Mouse (Mus musculus) G1E (cell line): ENCODE measurements around the gene Slc48a1. TPM values are rescaled to one million over a fixed set of nuclear protein-coding genes. Genes with fewer than 3 reads are reported as not detected.

Source experiments
- ATAC-seq: 2 replicates; pipeline ENCODE4 v1.8.0; 2016; ENCODE audit warnings: mild to moderate bottlenecking; ENCODE audit not compliant: insufficient number of reproducible peaks, poor library complexity, low FRiP score, severe bottlenecking; ENCODE audit errors: extremely low read depth
- DNase-seq: peaks from one replicate; pipeline ENCODE4 v3.0.0; 2012; ENCODE audit warnings: low spot score
- H3K27me3 ChIP-seq: 2 replicates; pipeline ENCODE4 v1.6.1; 2012; ENCODE audit warnings: mild to moderate bottlenecking, low read length, inconsistent platforms; ENCODE audit not compliant: insufficient read depth
- H3K36me3 ChIP-seq: replicated peaks from 2 replicates; pipeline ENCODE3; 2012; ENCODE audit warnings: mild to moderate bottlenecking, inconsistent platforms
- H3K4me1 ChIP-seq: 2 replicates; pipeline ENCODE4 v1.6.1; 2012; ENCODE audit warnings: low read depth, low read length, inconsistent platforms, mixed read lengths; ENCODE audit not compliant: insufficient read depth
- H3K4me3 ChIP-seq: 2 replicates; pipeline ENCODE4 v1.5.1; 2012; ENCODE audit warnings: low read depth, mild to moderate bottlenecking, inconsistent platforms, low read length, moderate library complexity, mixed read lengths
- H3K9me3 ChIP-seq: replicated peaks from 2 replicates; pipeline ENCODE4 v1.6.1; 2012; ENCODE audit warnings: inconsistent platforms
- CTCF ChIP-seq: IDR thresholded peaks from 2 replicates; pipeline ENCODE4 v1.5.1; 2012; ENCODE audit warnings: low read depth, low read length, inconsistent platforms, mixed read lengths
- GATA1 ChIP-seq: IDR thresholded peaks from 2 replicates; pipeline ENCODE4 v1.6.1; 2012; ENCODE audit warnings: borderline replicate concordance, low read length, inconsistent platforms, mixed read lengths
- GATA2 ChIP-seq: IDR thresholded peaks from 2 replicates; pipeline ENCODE4 v1.6.1; 2012; ENCODE audit warnings: low read depth, low read length, inconsistent platforms, borderline replicate concordance
- POLR2AphosphoS5 ChIP-seq: IDR thresholded peaks from 2 replicates; pipeline ENCODE4 v1.6.1; 2012; ENCODE audit warnings: low read depth, low read length, inconsistent platforms; ENCODE audit not compliant: insufficient replicate concordance
- TAL1 ChIP-seq: conservative IDR thresholded peaks from 2 replicates; pipeline ENCODE4 v1.6.1; 2012; ENCODE audit warnings: low read depth, low read length, inconsistent platforms, mixed read lengths
- polyA plus RNA-seq: library from polyadenylated mRNA; stranded (reverse); fragments of >175 nt; gene quantifications from 2 replicates; pipeline ENCODE4 v1.2.3, GENCODE M21; 2012
- total RNA-seq, 2 experiments: library from RNA; stranded (forward) in 1 of 2; stranded (reverse) in 1 of 2; fragments of 200-1000 nt in 1 of 2; fragments of >200 nt in 1 of 2; fragmentation: Nextera tagmentation in 1 of 2; gene quantifications; 2 replicates each; pipeline ENCODE4 v1.2.3; 2014 to 2017

The Slc48a1 gene
- total and polyA plus RNA-seq, 3 experiments: 108 to 256 (median 125) TPM

DNA sequence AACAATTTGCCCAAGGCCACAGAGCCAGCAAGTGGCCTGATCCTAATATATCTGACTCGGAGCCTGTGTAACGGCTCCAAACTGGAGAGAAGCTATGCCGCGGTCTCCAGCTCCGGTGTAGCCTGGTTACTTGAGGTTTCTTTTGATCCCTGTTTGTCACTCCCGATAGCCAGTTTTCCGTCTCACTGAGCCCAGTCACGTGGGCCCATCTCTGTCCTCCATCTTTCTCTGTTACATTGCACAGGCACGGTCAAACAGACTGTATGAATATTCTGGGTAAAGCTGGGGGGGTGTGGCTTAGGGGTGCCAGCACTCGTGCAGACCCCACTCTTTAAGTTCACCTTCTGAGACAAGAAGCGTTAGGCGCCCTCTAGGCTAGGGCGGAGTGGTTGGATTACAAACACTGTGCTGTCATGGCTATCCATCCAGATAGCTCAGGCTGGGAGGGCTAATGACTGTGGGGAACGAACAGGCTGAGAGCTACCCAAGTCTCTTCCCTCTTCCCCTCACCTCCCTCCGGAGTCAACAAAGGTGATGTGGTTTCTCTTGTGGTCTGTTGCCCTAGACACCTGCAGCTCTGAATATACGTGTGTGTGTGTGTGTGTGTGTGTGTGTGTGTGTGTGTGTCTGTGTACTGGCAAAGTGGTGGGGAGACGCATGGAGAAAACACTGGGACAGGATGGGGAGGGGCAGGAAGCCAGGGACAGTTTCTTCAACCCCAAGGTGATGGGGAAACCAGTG lies 58.0 kb downstream of the Slc48a1 start:
- peaks cover 97% of the 10 kb centered on the region for H3K36me3 ChIP-seq
- DNase-seq (no peak), ATAC-seq (no peak)
- peaks cover 90% of the 10 kb centered on the region for H3K4me1 ChIP-seq
- TF ChIP-seq TAL1 (no peak), CTCF (no peak), POLR2AphosphoS5 (no peak), GATA2 (no peak), GATA1 (no peak)
- H3K4me3 ChIP-seq: no peak overlapping the region
- no peaks in the 10 kb centered on the region for H3K27me3 ChIP-seq
- H3K9me3 ChIP-seq: peaks cover 2% of the 10 kb centered on the region

DNA sequence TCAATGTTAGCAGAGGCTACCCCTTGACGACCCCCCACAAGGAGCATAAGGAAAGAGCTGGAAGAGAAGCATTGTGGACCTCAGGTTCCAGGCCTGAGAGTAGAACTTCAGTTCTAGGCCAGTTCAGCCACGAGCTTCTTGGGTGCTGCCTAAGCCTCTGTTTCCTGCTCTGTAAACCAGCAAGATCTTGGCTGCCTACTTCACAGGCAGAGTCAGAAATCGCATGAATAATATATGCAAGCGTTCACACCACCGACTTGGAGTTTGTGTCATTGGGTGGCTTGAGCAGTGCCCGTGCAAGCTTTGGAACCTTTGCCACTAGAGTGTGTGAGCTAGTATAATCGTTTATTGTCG lies 58.6 kb downstream of the Slc48a1 start:
- H3K4me1 ChIP-seq: peaks cover 93% of the 10 kb centered on the region
- ATAC-seq (no peak), DNase-seq (no peak)
- no peaks in the 10 kb centered on the region for H3K27me3 ChIP-seq
- H3K9me3 ChIP-seq: no peaks in the 10 kb centered on the region; the same call in 1 of the 2 replicates
- peaks cover 97% of the 10 kb centered on the region for H3K36me3 ChIP-seq
- TF ChIP-seq GATA1 (no peak), TAL1 (no peak), POLR2AphosphoS5 (no peak), GATA2 (no peak), CTCF (no peak)
- no peak overlapping the region for H3K4me3 ChIP-seq

DNA sequence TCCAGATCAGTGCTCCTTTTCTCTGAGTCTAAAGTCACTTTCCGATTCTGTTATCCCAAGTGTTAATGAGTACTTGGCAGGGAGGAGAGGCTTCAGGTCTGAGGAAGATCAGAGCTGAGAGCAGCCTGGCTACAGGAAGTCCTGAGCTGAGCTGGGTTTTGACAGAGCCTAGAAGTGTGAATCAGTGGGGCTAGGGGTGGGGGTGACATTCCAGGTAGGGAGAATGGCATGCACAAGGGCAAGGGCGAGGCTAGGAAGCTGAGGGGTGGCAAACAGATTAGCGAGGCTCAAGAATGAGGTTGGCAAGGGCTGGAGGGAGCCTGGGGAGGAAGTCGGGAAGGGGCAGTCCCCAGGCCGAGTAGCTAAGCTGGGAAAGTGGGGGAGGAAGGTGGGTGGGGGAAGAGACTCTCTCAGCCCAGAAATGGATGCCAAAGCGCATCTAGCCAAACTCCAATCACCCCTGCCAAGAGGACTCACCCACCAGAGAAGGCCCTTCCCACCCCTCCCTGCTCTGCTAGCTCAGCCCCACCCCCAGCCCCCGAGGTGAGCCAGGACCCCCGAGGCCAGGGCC lies 59.3 kb downstream of the Slc48a1 start:
- H3K27me3 ChIP-seq: no peaks in the 10 kb centered on the region
- no peak for DNase-seq
- H3K9me3 ChIP-seq: no peaks in the 10 kb centered on the region; the same call in 1 of the 2 replicates
- H3K4me1 ChIP-seq: peaks cover 93% of the 10 kb centered on the region
- TF ChIP-seq GATA2 (no peak), POLR2AphosphoS5 (no peak), GATA1 (no peak), CTCF (no peak), TAL1 (no peak)
- ATAC-seq: no peak
- peak overlapping the region; percentile 44; the same call in 1 of the 2 replicates for H3K4me3 ChIP-seq
- H3K36me3 ChIP-seq: peaks cover 94% of the 10 kb centered on the region

DNA sequence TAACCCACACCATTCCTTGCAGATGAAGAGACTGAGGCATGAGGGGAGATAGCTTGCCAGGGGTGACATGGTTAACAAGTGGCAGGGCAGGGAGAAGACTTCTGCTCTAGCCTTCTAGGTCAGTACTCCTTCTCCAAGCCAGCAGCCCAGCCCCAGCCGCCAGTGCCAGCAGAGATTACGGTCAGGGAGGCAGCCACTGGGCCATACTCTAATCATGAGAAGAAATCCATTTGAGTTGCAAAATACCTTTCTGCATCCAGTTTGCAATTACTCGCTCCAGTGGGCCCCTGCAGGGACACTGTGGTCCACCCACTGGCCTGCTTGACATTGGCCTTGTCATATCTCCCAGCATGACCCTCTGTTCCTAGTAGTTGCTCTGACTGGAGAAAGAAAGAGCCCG lies 60.1 kb downstream of the Slc48a1 start:
- H3K4me1 ChIP-seq: peaks cover 93% of the 10 kb centered on the region
- peaks cover 91% of the 10 kb centered on the region for H3K36me3 ChIP-seq
- TF ChIP-seq TAL1 (no peak), GATA2 (no peak), POLR2AphosphoS5 (no peak), CTCF (no peak), GATA1 (no peak)
- H3K9me3 ChIP-seq: no peaks in the 10 kb centered on the region
- no peak overlapping the region; the same call in 1 of the 2 replicates for H3K4me3 ChIP-seq
- no peaks in the 10 kb centered on the region for H3K27me3 ChIP-seq
- DNase-seq: no peak
- ATAC-seq: no peak

DNA sequence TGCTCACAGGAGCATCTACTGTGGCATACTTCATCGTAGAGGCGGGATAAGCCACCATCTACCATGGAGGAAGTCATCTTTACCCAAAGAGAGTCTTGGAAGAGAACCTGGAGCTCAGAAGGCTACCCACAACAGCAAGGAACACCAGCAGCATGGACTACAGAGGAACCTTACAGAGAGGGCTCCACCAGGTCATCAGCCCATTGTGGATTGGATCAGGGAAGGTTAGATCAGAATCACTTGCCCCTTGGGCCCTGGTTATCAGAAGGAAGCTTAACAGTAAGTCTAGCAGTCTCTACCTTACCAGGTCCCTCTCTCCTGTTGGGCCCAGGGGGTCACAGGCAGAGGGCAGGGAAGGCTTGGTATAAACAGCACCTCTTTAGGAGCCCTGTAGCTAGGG lies 60.7 kb downstream of the Slc48a1 start:
- H3K4me3 ChIP-seq: no peak overlapping the region
- H3K27me3 ChIP-seq: no peaks in the 10 kb centered on the region
- ATAC-seq (no peak), DNase-seq (no peak)
- no peaks in the 10 kb centered on the region for H3K9me3 ChIP-seq
- H3K4me1 ChIP-seq: peaks cover 93% of the 10 kb centered on the region
- peaks cover 85% of the 10 kb centered on the region for H3K36me3 ChIP-seq
- TF ChIP-seq CTCF (no peak), GATA2 (no peak), TAL1 (no peak), GATA1 (no peak), POLR2AphosphoS5 (no peak)

DNA sequence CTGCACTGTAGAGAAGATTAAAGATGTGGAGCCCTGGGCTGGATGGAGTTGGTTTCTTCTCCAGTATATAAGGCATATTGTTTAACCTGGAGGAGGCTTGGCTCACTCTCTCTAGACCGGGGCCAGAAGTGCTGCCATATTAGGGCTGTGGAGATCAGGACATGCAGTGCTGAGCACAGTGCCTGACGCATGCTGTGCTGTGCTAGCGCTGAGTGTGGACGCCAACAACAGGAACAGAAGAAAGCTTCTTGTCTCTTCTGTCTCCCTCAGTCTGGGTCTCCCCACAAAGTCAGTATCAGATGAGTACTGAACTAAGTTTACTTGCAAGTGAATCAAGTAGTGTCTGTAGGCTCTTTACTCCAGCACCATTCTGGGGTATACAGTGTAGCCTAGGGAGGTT lies 61.2 kb downstream of the Slc48a1 start:
- no peaks in the 10 kb centered on the region for H3K9me3 ChIP-seq
- no peak overlapping the region for H3K4me3 ChIP-seq
- ATAC-seq (no peak), DNase-seq (no peak)
- H3K4me1 ChIP-seq: peaks cover 95% of the 10 kb centered on the region
- H3K27me3 ChIP-seq: no peaks in the 10 kb centered on the region
- no peak for TF ChIP-seq POLR2AphosphoS5
- TF ChIP-seq CTCF: no peak
- no peak for TF ChIP-seq GATA1
- TF ChIP-seq TAL1: no peak
- TF ChIP-seq GATA2: no peak
- peaks cover 80% of the 10 kb centered on the region for H3K36me3 ChIP-seq
